Mouse (Mus musculus): ENCODE measurements around the gene Cbfa2t2.
A peak's percentile ranks its signal among the peaks of the same experiment; 100 is the strongest.

- TF ChIP-seq POLR2A (IDR thresholded peaks at IDR 0.05; ENCODE audit: extremely low read depth, insufficient read depth, low read length): no peak
- TF ChIP-seq CTCF (IDR thresholded peaks at IDR 0.05; ENCODE audit: low read depth, low read length): peak; percentile 49
Observed at GRCm38 (mm10) chr2:154507566-154508283, 71.4 kb downstream of the Cbfa2t2 start.

Measured in liver, adult 2 months (tissue).